Mouse (Mus musculus) thymus, adult 2 months (tissue): ENCODE results near the gene Epb41.

Experiments
- CTCF ChIP-seq: fragments of 200-500 bp; IDR thresholded peaks from 2 replicates; pipeline ENCODE4 v1.5.1; 2012; ENCODE audit warnings: mild to moderate bottlenecking, control low read depth, low read length, moderate library complexity, borderline replicate concordance; ENCODE audit not compliant: control insufficient read depth, poor library complexity, insufficient read depth; ENCODE audit errors: extremely low read depth
- POLR2A ChIP-seq: fragments of 200-500 bp; IDR thresholded peaks from 2 replicates; pipeline ENCODE4 v1.6.1; 2012; ENCODE audit warnings: mild to moderate bottlenecking, low read length, control low read depth, moderate library complexity; ENCODE audit not compliant: control insufficient read depth, poor library complexity, insufficient read depth; ENCODE audit errors: extremely low read depth

DNA sequence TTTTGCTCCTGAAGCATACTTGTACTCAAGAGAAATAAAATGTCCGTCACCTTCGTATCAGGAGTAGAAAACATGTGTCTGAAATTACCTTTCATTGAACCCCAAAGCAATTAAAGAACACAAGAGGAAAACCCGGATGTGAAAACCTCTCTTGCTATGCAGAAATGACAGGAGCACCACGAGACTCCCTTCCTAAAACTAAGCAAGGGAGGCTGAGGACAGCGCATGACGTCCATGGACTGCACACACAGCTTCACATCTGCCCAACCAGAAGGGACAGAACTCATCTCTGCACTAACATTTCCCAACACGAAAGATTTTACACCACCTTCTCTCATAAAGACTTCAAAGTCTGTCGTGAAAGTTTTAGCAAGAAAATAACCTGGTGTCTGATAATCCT lies 64.7 kb downstream of the Epb41 start:
- TF ChIP-seq POLR2A, result no peak
- no peak for TF ChIP-seq CTCF
